Mouse (Mus musculus): ENCODE results near the gene Prmt1. TPM values are rescaled to one million over a fixed set of nuclear protein-coding genes. Genes with fewer than 3 reads are reported as not detected.

Gene Prmt1
- polyA plus RNA-seq, 1 experiment: 824 TPM

- DNase-seq (ENCODE audit: low read depth): no peak
- TF ChIP-seq POLR2A (IDR thresholded peaks at IDR 0.05; ENCODE audit: borderline replicate concordance, extremely low read depth, insufficient read depth, insufficient read length, poor library complexity, severe bottlenecking): no peak
- no peak for TF ChIP-seq CTCF (IDR thresholded peaks at IDR 0.05; ENCODE audit: borderline replicate concordance, extremely low read depth, insufficient read depth, insufficient read length)
Measured at GRCm38 (mm10) chr7:45007846-45008245, 21.5 kb upstream of the Prmt1 start.

- TF ChIP-seq POLR2A (IDR thresholded peaks at IDR 0.05; ENCODE audit: borderline replicate concordance, extremely low read depth, insufficient read depth, insufficient read length, poor library complexity, severe bottlenecking): no peak
- TF ChIP-seq CTCF (IDR thresholded peaks at IDR 0.05; ENCODE audit: borderline replicate concordance, extremely low read depth, insufficient read depth, insufficient read length): no peak
- DNase-seq (ENCODE audit: low read depth): no peak
Measured at GRCm38 (mm10) chr7:45007141-45007540, 20.8 kb upstream of the Prmt1 start.

GRCm38 (mm10) chr7:45006503-45006902, 20.1 kb upstream of the Prmt1 start:
- TF ChIP-seq POLR2A (IDR thresholded peaks at IDR 0.05; ENCODE audit: borderline replicate concordance, extremely low read depth, insufficient read depth, insufficient read length, poor library complexity, severe bottlenecking) (no peak), CTCF (IDR thresholded peaks at IDR 0.05; ENCODE audit: borderline replicate concordance, extremely low read depth, insufficient read depth, insufficient read length) (no peak)

GRCm38 (mm10) chr7:45005321-45005992, 19.1 kb upstream of the Prmt1 start:
- TF ChIP-seq POLR2A (IDR thresholded peaks at IDR 0.05; ENCODE audit: borderline replicate concordance, extremely low read depth, insufficient read depth, insufficient read length, poor library complexity, severe bottlenecking) (no peak), CTCF (IDR thresholded peaks at IDR 0.05; ENCODE audit: borderline replicate concordance, extremely low read depth, insufficient read depth, insufficient read length) (no peak)

More at GRCm38 (mm10) chr7:45006503-45006902, 20.1 kb upstream of the Prmt1 start:
- DNase-seq (ENCODE audit: low read depth): no peak

GRCm38 (mm10) chr7:45004546-45004945, 18.2 kb upstream of the Prmt1 start:
- TF ChIP-seq CTCF (IDR thresholded peaks at IDR 0.05; ENCODE audit: borderline replicate concordance, extremely low read depth, insufficient read depth, insufficient read length) (no peak), POLR2A (IDR thresholded peaks at IDR 0.05; ENCODE audit: borderline replicate concordance, extremely low read depth, insufficient read depth, insufficient read length, poor library complexity, severe bottlenecking) (no peak)
- no peak for DNase-seq (ENCODE audit: low read depth)

More at GRCm38 (mm10) chr7:45005321-45005992, 19.1 kb upstream of the Prmt1 start:
- DNase-seq (ENCODE audit: low read depth): no peak

GRCm38 (mm10) chr7:45002440-45002839, 16.1 kb upstream of the Prmt1 start:
- TF ChIP-seq CTCF (IDR thresholded peaks at IDR 0.05; ENCODE audit: borderline replicate concordance, extremely low read depth, insufficient read depth, insufficient read length) (no peak), POLR2A (IDR thresholded peaks at IDR 0.05; ENCODE audit: borderline replicate concordance, extremely low read depth, insufficient read depth, insufficient read length, poor library complexity, severe bottlenecking) (no peak)
- no peak for DNase-seq (ENCODE audit: low read depth)

- TF ChIP-seq CTCF (IDR thresholded peaks at IDR 0.05; ENCODE audit: borderline replicate concordance, extremely low read depth, insufficient read depth, insufficient read length) (no peak), POLR2A (IDR thresholded peaks at IDR 0.05; ENCODE audit: borderline replicate concordance, extremely low read depth, insufficient read depth, insufficient read length, poor library complexity, severe bottlenecking) (no peak)
- no peak for DNase-seq (ENCODE audit: low read depth)
Measured at GRCm38 (mm10) chr7:45000539-45001114, 14.3 kb upstream of the Prmt1 start.

GRCm38 (mm10) chr7:44999753-45000152, 13.4 kb upstream of the Prmt1 start:
- TF ChIP-seq CTCF (IDR thresholded peaks at IDR 0.05; ENCODE audit: borderline replicate concordance, extremely low read depth, insufficient read depth, insufficient read length): no peak
- no peak for TF ChIP-seq POLR2A (IDR thresholded peaks at IDR 0.05; ENCODE audit: borderline replicate concordance, extremely low read depth, insufficient read depth, insufficient read length, poor library complexity, severe bottlenecking)

GRCm38 (mm10) chr7:44998501-44998955, 12.2 kb upstream of the Prmt1 start, which contains the start of gene Bcl2l12:
TSS of gene Bcl2l12 (minus strand) at chr7:44998712.
- DNase-seq (ENCODE audit: low read depth): peak; percentile 43
- TF ChIP-seq POLR2A (IDR thresholded peaks at IDR 0.05; ENCODE audit: borderline replicate concordance, extremely low read depth, insufficient read depth, insufficient read length, poor library complexity, severe bottlenecking) (no peak), CTCF (IDR thresholded peaks at IDR 0.05; ENCODE audit: borderline replicate concordance, extremely low read depth, insufficient read depth, insufficient read length) (no peak)

More at GRCm38 (mm10) chr7:44999753-45000152, 13.4 kb upstream of the Prmt1 start:
- no peak for DNase-seq (ENCODE audit: low read depth)

- DNase-seq (ENCODE audit: low read depth): no peak
- no peak for TF ChIP-seq CTCF (IDR thresholded peaks at IDR 0.05; ENCODE audit: borderline replicate concordance, extremely low read depth, insufficient read depth, insufficient read length)
- TF ChIP-seq POLR2A (IDR thresholded peaks at IDR 0.05; ENCODE audit: borderline replicate concordance, extremely low read depth, insufficient read depth, insufficient read length, poor library complexity, severe bottlenecking): no peak
Measured at GRCm38 (mm10) chr7:44997940-44998428, 11.6 kb upstream of the Prmt1 start.

GRCm38 (mm10) chr7:44997231-44997939, 11.0 kb upstream of the Prmt1 start, which contains the start of gene Irf3:
TSS of gene Irf3 (plus strand) at chr7:44997648.
- peak; percentile 98 for DNase-seq (ENCODE audit: low read depth)
- TF ChIP-seq CTCF (IDR thresholded peaks at IDR 0.05; ENCODE audit: borderline replicate concordance, extremely low read depth, insufficient read depth, insufficient read length) (no peak), POLR2A (IDR thresholded peaks at IDR 0.05; ENCODE audit: borderline replicate concordance, extremely low read depth, insufficient read depth, insufficient read length, poor library complexity, severe bottlenecking) (no peak)
